Mouse (Mus musculus): Measurements from ENCODE around the gene Crb3.

DNA sequence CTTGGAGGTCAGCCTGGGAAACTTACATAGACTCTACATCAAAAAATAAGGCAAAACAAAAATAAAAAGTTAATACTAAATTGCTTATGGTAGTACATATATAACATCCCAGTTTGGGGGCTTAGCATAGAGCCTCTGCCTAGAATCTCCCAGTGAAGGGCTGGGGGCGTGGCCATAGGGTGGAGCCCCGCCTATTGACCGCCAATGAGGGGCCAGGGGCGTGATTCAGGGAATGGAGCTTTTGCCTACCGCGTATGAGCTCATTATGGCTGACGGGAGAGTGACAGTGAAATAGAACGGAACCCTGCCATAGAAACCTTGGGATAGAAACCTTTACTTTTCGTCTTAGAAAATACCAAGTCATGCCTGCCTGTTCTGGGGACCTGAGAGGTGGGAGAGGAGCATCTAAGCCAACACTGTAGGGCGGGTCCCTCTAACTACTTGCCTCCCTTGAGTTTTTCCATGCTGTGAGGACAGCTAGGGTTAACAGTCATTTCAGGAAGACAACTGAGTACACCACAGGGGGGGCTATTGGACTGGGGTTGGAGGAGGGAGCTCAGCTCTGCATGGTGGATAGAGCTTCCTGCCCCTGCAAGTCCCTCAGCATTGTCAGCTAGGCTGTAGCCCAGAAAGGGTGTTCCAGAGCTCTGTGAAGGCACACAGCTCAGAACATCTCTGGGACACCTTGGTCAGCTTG, 40.9 kb downstream of the Crb3 start:
- TF ChIP-seq MAX (IDR thresholded peaks at IDR 0.05; ENCODE audit: low read depth) = no peak
- TF ChIP-seq POLR2A (IDR thresholded peaks at IDR 0.05; ENCODE audit: insufficient read length, low read depth) = no peak
- TF ChIP-seq CEBPB (IDR thresholded peaks at IDR 0.05; ENCODE audit: insufficient read depth, poor library complexity, severe bottlenecking) = no peak
- no peak for TF ChIP-seq MYOG (IDR thresholded peaks at IDR 0.05; ENCODE audit: control insufficient read depth in 1 of 3, insufficient read depth in 1 of 3, insufficient read length in 2 of 3, low read depth in 2 of 3)
- TF ChIP-seq USF1 (IDR thresholded peaks at IDR 0.05; ENCODE audit: low read depth) = no peak
- no peak for TF ChIP-seq POLR2AphosphoS2 (IDR thresholded peaks at IDR 0.05; ENCODE audit: insufficient read length, low read depth)
- no peak for TF ChIP-seq E2F4 (IDR thresholded peaks at IDR 0.05; ENCODE audit: insufficient read depth)
- no peak for TF ChIP-seq MYOD1 (IDR thresholded peaks at IDR 0.05; ENCODE audit: control insufficient read depth in 1 of 3, insufficient read length in 2 of 3, low read depth in 2 of 3)

Data from myocyte (in vitro differentiated cells).